Mouse (Mus musculus) intestine, postnatal 0 days (tissue): ENCODE results near the gene Tgfbr3l. TPM values are rescaled to one million over a fixed set of nuclear protein-coding genes. Genes with fewer than 3 reads are reported as not detected.
A peak's percentile ranks its signal among the peaks of the same experiment; 100 is the strongest.

Experiments
- ATAC-seq: fragments of 200-750 bp; cut with Nextera tagmentation; 2 replicates; pipeline ENCODE4 v1.8.0; 2017; ENCODE audit warnings: mild to moderate bottlenecking, moderate TSS enrichment, moderate library complexity
- H3K27ac ChIP-seq: fragments of 300-500 bp; sonication (generic); 2 replicates; pipeline ENCODE4 v1.5.1; 2014; ENCODE audit warnings: mild to moderate bottlenecking, low read depth, low read length, moderate library complexity
- H3K27me3 ChIP-seq: fragments of 300-500 bp; sonication (generic); replicated peaks from 2 replicates; pipeline ENCODE4 v1.6.1; 2014; ENCODE audit warnings: low read length, mixed read lengths; ENCODE audit not compliant: control insufficient read depth, insufficient read depth
- H3K36me3 ChIP-seq: fragments of 300-500 bp; sonication (generic); 2 replicates; pipeline ENCODE4 v1.6.1; 2014; ENCODE audit warnings: mild to moderate bottlenecking, moderate library complexity; ENCODE audit not compliant: control insufficient read depth, insufficient read depth
- H3K4me1 ChIP-seq: fragments of 300-500 bp; sonication (generic); replicated peaks from 2 replicates; pipeline ENCODE4 v1.6.1; 2014; ENCODE audit warnings: antibody characterized with exemption, low read length, mixed read lengths; ENCODE audit not compliant: control insufficient read depth, insufficient read depth
- H3K4me2 ChIP-seq: fragments of 300-500 bp; sonication (generic); replicated peaks from 2 replicates; pipeline ENCODE4 v1.6.1; 2014; ENCODE audit warnings: low read depth, mild to moderate bottlenecking, moderate library complexity
- H3K4me3 ChIP-seq: fragments of 300-500 bp; sonication (generic); 2 replicates; pipeline ENCODE4 v1.5.1; 2014; ENCODE audit warnings: low read depth, low read length
- H3K9ac ChIP-seq: fragments of 300-500 bp; sonication (generic); 2 replicates; pipeline ENCODE4 v1.6.1; 2014; ENCODE audit warnings: mild to moderate bottlenecking, low read depth, low read length
- H3K9me3 ChIP-seq: fragments of 300-500 bp; sonication (generic); 2 replicates; pipeline ENCODE4 v1.6.1; 2016; ENCODE audit warnings: mixed run types; ENCODE audit not compliant: control insufficient read depth
- CTCF ChIP-seq: sonication (generic); IDR thresholded peaks from 2 replicates; pipeline ENCODE4 v1.5.1; 2016; ENCODE audit warnings: low read depth, mild to moderate bottlenecking, control low read depth, antibody characterized with exemption, moderate library complexity
- WGBS: fragments of 180-500 bp; shearing (Covaris S2); extraction: QIAGEN DNeasy Blood & Tissue Kit; methylation state at CpG from one replicate; pipeline ENCODE4 v1.1.7; 2014; 5-methylcytosine and 5-hydroxymethylcytosine counted together
- polyA plus RNA-seq: library from polyadenylated mRNA; unstranded; fragments of >200 nt; fragmentation: Nextera tagmentation; extraction: Ambion mirVana; gene quantifications from 2 replicates; pipeline ENCODE4 v1.2.1, GENCODE M21; 2015

Gene Tgfbr3l
- polyA plus RNA-seq, 1 experiment from 2014 or later, result 0.87 TPM

DNA sequence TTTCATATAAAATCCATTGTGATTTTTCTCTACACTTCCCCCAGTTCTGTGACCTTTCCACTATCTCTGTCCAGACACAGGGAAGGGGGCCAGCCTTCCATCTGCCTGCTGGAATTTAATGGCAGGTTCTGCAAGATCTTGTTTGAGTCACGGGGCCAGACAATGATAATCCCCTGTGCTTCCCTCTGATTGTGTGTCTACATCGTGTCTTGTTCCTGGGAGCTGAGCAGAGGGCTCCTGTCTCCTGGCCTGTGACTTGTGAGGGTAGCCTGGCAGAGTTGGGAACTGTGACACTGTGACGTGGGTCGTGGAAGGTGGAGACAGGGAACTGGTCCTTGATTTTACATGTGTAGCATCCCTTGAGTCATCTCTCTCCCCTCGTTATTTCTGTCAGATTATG lies 18.2 kb upstream of the Tgfbr3l start:
- WGBS, result 69% methylated on average over 5 of the region's 5 CpGs
- Histone ChIP-seq H3K9ac (no peak overlapping the region), H3K4me2 (no peak overlapping the region), H3K36me3 (no peaks in the 10 kb centered on the region), H3K27me3 (no peaks in the 10 kb centered on the region), H3K4me3 (no peak overlapping the region), H3K9me3 (no peaks in the 10 kb centered on the region), H3K4me1 (no peaks in the 10 kb centered on the region; the same call in 1 of the 2 replicates), H3K27ac (no peak overlapping the region)
- ATAC-seq, result no peak
- no peak for TF ChIP-seq CTCF

DNA sequence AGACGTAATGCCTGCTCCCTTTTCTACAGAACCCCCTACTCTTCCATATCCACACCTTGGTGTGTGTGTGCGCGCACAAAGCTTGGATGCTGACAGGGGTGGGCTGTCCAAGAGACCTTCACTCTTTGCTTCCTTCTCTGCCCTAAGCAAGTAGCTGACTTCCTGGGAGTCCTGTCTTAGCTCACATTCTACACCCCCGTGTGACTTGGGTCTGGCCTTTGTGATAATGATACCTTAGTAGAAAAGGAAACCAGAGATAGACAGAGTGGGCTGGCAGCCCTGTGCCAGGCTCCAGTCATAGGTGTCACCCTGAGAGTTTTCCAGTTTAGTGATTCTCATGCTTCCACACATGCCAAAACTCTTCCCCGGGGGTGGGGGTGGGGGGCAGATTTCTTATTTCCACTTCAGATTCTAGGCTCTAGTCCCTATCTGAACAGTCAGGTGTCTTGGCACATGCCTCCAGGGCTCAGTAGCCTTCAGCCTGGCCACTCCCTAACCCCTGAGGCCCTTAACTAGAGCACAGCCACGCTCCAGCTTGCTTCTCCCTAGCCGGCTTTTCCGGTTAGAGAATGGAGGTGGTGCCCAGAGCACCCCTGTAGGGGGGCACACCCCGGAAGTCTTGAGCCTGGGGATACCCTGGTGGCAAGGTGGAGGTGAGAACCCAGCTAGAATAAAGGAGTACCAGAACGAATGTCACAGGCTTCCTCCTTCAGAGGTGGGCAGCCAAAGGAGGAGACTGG lies 17.2 kb upstream of the Tgfbr3l start:
- peak; percentile 80 for ATAC-seq
- no peak for TF ChIP-seq CTCF
- Histone ChIP-seq H3K9me3 (no peaks in the 10 kb centered on the region), H3K4me3 (no peak overlapping the region), H3K27me3 (no peaks in the 10 kb centered on the region), H3K27ac (peak overlapping the region; percentile 47; the same call in 1 of the 2 replicates), H3K4me1 (no peaks in the 10 kb centered on the region; the same call in 1 of the 2 replicates), H3K4me2 (no peak overlapping the region), H3K36me3 (no peaks in the 10 kb centered on the region), H3K9ac (no peak overlapping the region)
- WGBS, result 39% methylated on average over 10 of the region's 10 CpGs

DNA sequence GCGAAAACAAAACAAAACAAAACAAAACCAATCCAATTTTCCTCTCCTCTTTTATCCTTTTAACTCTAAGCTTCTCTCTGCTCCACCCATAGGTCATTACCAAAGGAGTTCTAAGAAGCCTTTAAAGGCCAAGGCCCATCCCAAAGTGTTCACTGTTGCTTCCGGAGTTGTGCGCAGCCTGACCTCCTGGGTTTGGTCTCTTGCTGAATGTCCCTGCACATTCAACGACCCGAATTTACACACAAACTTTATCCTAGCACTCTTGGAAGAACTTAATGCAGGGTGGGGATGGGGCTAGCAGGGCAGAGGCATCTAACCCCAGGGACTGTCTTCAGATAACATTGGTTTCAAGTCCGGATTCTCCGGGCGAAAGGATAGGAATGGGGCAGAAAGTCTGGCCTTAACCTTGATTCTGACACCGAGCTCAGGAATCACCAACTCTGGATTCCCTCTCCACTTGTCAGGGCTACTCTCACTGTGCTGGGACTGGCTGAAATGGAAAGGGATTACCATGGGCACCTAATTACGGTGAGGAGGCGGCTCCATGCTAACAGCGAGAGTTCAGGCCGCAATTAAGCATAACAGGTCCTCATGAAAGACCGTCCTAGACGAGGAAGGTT lies 10.1 kb upstream of the Tgfbr3l start:
- Histone ChIP-seq H3K27me3 (no peaks in the 10 kb centered on the region), H3K4me3 (peak overlapping the region; percentile 79), H3K36me3 (peaks cover 9% of the 10 kb centered on the region), H3K4me2 (peak overlapping the region; percentile 75), H3K9ac (peak overlapping the region; percentile 73), H3K27ac (peak overlapping the region; percentile 87), H3K4me1 (peaks cover 10% of the 10 kb centered on the region; the same call in 1 of the 2 replicates), H3K9me3 (no peaks in the 10 kb centered on the region)
- TF ChIP-seq CTCF, result no peak
- WGBS, result 14% methylated on average over 15 of the region's 15 CpGs
- no peak; the same call in 1 of the 2 replicates for ATAC-seq

GRCm38 (mm10) chr8:4238434-4239192 lies 9.4 kb upstream of the Tgfbr3l start, which contains the start of the genes Map2k7 and Gm49320:
Map2k7 (plus strand) TSS chr8:4238740.
Gm49320 (plus strand) TSS chr8:4238865.
- peak within 1 kb of the TSS; percentile 79 for H3K4me3 ChIP-seq
- H3K9me3 ChIP-seq, result no peaks in the 10 kb centered on the region
- peak within 1 kb of the TSS; percentile 87 for H3K27ac ChIP-seq
- H3K9ac ChIP-seq, result peak within 1 kb of the TSS; percentile 73
- H3K36me3 ChIP-seq, result peaks cover 16% of the 10 kb centered on the region
- under 1% methylated on average over 65 of the region's 71 CpGs for WGBS
- H3K27me3 ChIP-seq, result no peaks in the 10 kb centered on the region
- ATAC-seq, result peak; percentile 95
- peak; percentile 73 for TF ChIP-seq CTCF
- H3K4me1 ChIP-seq, result peaks cover 10% of the 10 kb centered on the region; the same call in 1 of the 2 replicates
- H3K4me2 ChIP-seq, result peak within 1 kb of the TSS; percentile 75

- Histone ChIP-seq H3K9me3 (no peaks in the 10 kb centered on the region), H3K4me3 (peak overlapping the region; percentile 79), H3K4me1 (peaks cover 10% of the 10 kb centered on the region; the same call in 1 of the 2 replicates), H3K9ac (peak overlapping the region; percentile 73), H3K27me3 (no peaks in the 10 kb centered on the region), H3K27ac (peak overlapping the region; percentile 87), H3K4me2 (peak overlapping the region; percentile 75), H3K36me3 (peaks cover 23% of the 10 kb centered on the region)
- peak; percentile 26 for ATAC-seq
- 9% methylated on average over 19 of the region's 19 CpGs for WGBS
- TF ChIP-seq CTCF, result no peak
These were observed 8.7 kb upstream of the Tgfbr3l start for GRCm38 (mm10) chr8:4239193-4239890.
